Mouse (Mus musculus): Measurements from ENCODE around the gene Gal3st3. TPM values are rescaled to one million over a fixed set of nuclear protein-coding genes. Genes with fewer than 3 reads are reported as not detected.

Gal3st3 gene
- polyA plus RNA-seq (2011; ENCODE audit: insufficient read depth, insufficient read length, low replicate concordance, missing spikeins): 0.82 TPM in 1 of 2 replicates, not detected in the other

- H3K4me1 ChIP-seq (ENCODE audit: control insufficient read depth, insufficient read depth, low read length): peaks cover 1% of the 10 kb centered on the region; the same call in 1 of the 2 replicates
- H3K4me3 ChIP-seq (replicated peaks; ENCODE audit: control insufficient read depth, low read depth, low read length): no peak within 1 kb of the TSS
- H3K27ac ChIP-seq (ENCODE audit: control insufficient read depth, insufficient read depth, low read depth, low read length, poor library complexity): no peak within 1 kb of the TSS
- WGBS: 47% methylated on average over 32 of the region's 32 CpGs
- no peak for TF ChIP-seq POLR2A (IDR thresholded peaks at IDR 0.05; ENCODE audit: borderline replicate concordance, control insufficient read depth, low read depth, low read length)
- TF ChIP-seq CTCF (IDR thresholded peaks at IDR 0.05; ENCODE audit: control insufficient read depth, insufficient read depth, low read length): no peak
These were observed at the start of gene Gal3st3 for GRCm38 (mm10) chr19:5297903-5298800. Gene Gal3st3, plus strand, starts transcription at chr19:5298331.

GRCm38 (mm10) chr19:5257140-5257539, 41.0 kb upstream of the Gal3st3 start:
- Histone ChIP-seq H3K4me3 (replicated peaks; ENCODE audit: control insufficient read depth, low read depth, low read length) (no peak overlapping the region), H3K4me1 (ENCODE audit: control insufficient read depth, insufficient read depth, low read length) (peaks cover 7% of the 10 kb centered on the region), H3K27ac (ENCODE audit: control insufficient read depth, insufficient read depth, low read depth, low read length, poor library complexity) (peak overlapping the region; percentile 84; the same call in 1 of the 2 replicates)
- TF ChIP-seq POLR2A (IDR thresholded peaks at IDR 0.05; ENCODE audit: borderline replicate concordance, control insufficient read depth, low read depth, low read length) (no peak), CTCF (IDR thresholded peaks at IDR 0.05; ENCODE audit: control insufficient read depth, insufficient read depth, low read length) (no peak)
- 2% methylated on average over 3 of the region's 3 CpGs for WGBS

- Histone ChIP-seq H3K4me1 (ENCODE audit: control insufficient read depth, insufficient read depth, low read length) (peaks cover under 1% of the 10 kb centered on the region; the same call in 1 of the 2 replicates), H3K4me3 (replicated peaks; ENCODE audit: control insufficient read depth, low read depth, low read length) (no peak overlapping the region), H3K27ac (ENCODE audit: control insufficient read depth, insufficient read depth, low read depth, low read length, poor library complexity) (peak overlapping the region; percentile 3; the same call in 1 of the 2 replicates)
- TF ChIP-seq POLR2A (IDR thresholded peaks at IDR 0.05; ENCODE audit: borderline replicate concordance, control insufficient read depth, low read depth, low read length) (no peak), CTCF (IDR thresholded peaks at IDR 0.05; ENCODE audit: control insufficient read depth, insufficient read depth, low read length) (no peak)
- 69% methylated on average over 5 of the region's 5 CpGs for WGBS
These were observed 31.1 kb upstream of the Gal3st3 start for GRCm38 (mm10) chr19:5267015-5267414.

- Histone ChIP-seq H3K4me3 (replicated peaks; ENCODE audit: control insufficient read depth, low read depth, low read length) (no peak overlapping the region), H3K27ac (ENCODE audit: control insufficient read depth, insufficient read depth, low read depth, low read length, poor library complexity) (no peak overlapping the region), H3K4me1 (ENCODE audit: control insufficient read depth, insufficient read depth, low read length) (peaks cover 2% of the 10 kb centered on the region; the same call in 1 of the 2 replicates)
- no peak for TF ChIP-seq CTCF (IDR thresholded peaks at IDR 0.05; ENCODE audit: control insufficient read depth, insufficient read depth, low read length)
- TF ChIP-seq POLR2A (IDR thresholded peaks at IDR 0.05; ENCODE audit: borderline replicate concordance, control insufficient read depth, low read depth, low read length): no peak
These were observed 30.1 kb upstream of the Gal3st3 start for GRCm38 (mm10) chr19:5268017-5268416.

- TF ChIP-seq POLR2A (IDR thresholded peaks at IDR 0.05; ENCODE audit: borderline replicate concordance, control insufficient read depth, low read depth, low read length): no peak
- Histone ChIP-seq H3K27ac (ENCODE audit: control insufficient read depth, insufficient read depth, low read depth, low read length, poor library complexity) (no peak overlapping the region), H3K4me1 (ENCODE audit: control insufficient read depth, insufficient read depth, low read length) (peaks cover 2% of the 10 kb centered on the region; the same call in 1 of the 2 replicates), H3K4me3 (replicated peaks; ENCODE audit: control insufficient read depth, low read depth, low read length) (no peak overlapping the region)
- 52% methylated on average over 3 of the region's 3 CpGs for WGBS
These were observed 29.3 kb upstream of the Gal3st3 start for GRCm38 (mm10) chr19:5268875-5269274.

- 63% methylated on average over 5 of the region's 5 CpGs for WGBS
- H3K4me1 ChIP-seq (ENCODE audit: control insufficient read depth, insufficient read depth, low read length): peaks cover 2% of the 10 kb centered on the region; the same call in 1 of the 2 replicates
- H3K4me3 ChIP-seq (replicated peaks; ENCODE audit: control insufficient read depth, low read depth, low read length): no peak overlapping the region
- TF ChIP-seq POLR2A (IDR thresholded peaks at IDR 0.05; ENCODE audit: borderline replicate concordance, control insufficient read depth, low read depth, low read length): no peak
- TF ChIP-seq CTCF (IDR thresholded peaks at IDR 0.05; ENCODE audit: control insufficient read depth, insufficient read depth, low read length): no peak
- no peak overlapping the region for H3K27ac ChIP-seq (ENCODE audit: control insufficient read depth, insufficient read depth, low read depth, low read length, poor library complexity)
These were observed 28.7 kb upstream of the Gal3st3 start for GRCm38 (mm10) chr19:5269392-5269791.

GRCm38 (mm10) chr19:5271430-5271829, 26.7 kb upstream of the Gal3st3 start:
- peaks cover 4% of the 10 kb centered on the region; the same call in 1 of the 2 replicates for H3K4me1 ChIP-seq (ENCODE audit: control insufficient read depth, insufficient read depth, low read length)
- no peak overlapping the region for H3K27ac ChIP-seq (ENCODE audit: control insufficient read depth, insufficient read depth, low read depth, low read length, poor library complexity)
- H3K4me3 ChIP-seq (replicated peaks; ENCODE audit: control insufficient read depth, low read depth, low read length): no peak overlapping the region
- no peak for TF ChIP-seq POLR2A (IDR thresholded peaks at IDR 0.05; ENCODE audit: borderline replicate concordance, control insufficient read depth, low read depth, low read length)
- TF ChIP-seq CTCF (IDR thresholded peaks at IDR 0.05; ENCODE audit: control insufficient read depth, insufficient read depth, low read length): no peak
- WGBS: 20% methylated on average over 1 of the region's 1 CpGs

GRCm38 (mm10) chr19:5272326-5272795, 25.8 kb upstream of the Gal3st3 start:
- H3K4me1 ChIP-seq (ENCODE audit: control insufficient read depth, insufficient read depth, low read length): peaks cover 4% of the 10 kb centered on the region; the same call in 1 of the 2 replicates
- peak overlapping the region; percentile 85 for H3K4me3 ChIP-seq (replicated peaks; ENCODE audit: control insufficient read depth, low read depth, low read length)
- TF ChIP-seq CTCF (IDR thresholded peaks at IDR 0.05; ENCODE audit: control insufficient read depth, insufficient read depth, low read length) (no peak), POLR2A (IDR thresholded peaks at IDR 0.05; ENCODE audit: borderline replicate concordance, control insufficient read depth, low read depth, low read length) (peak; percentile 49; the same call in 1 of the 2 replicates)
- H3K27ac ChIP-seq (ENCODE audit: control insufficient read depth, insufficient read depth, low read depth, low read length, poor library complexity): peak overlapping the region; percentile 82
- 2% methylated on average over 29 of the region's 30 CpGs for WGBS
